Mouse (Mus musculus) layer of hippocampus, adult 9-11 months (tissue): ENCODE measurements around the gene Bhlha15.
A peak's percentile ranks its signal among the peaks of the same experiment; 100 is the strongest.

ENCODE experiments used
- DNase-seq: peaks from one replicate; pipeline ENCODE4 v3.0.0; 2022

Bhlha15 gene

GRCm38 (mm10) chr5:144234222-144234621, 44.1 kb downstream of the Bhlha15 start:
- DNase-seq = no peak

- peak; percentile 84 for DNase-seq
These were observed 44.6 kb downstream of the Bhlha15 start for GRCm38 (mm10) chr5:144234714-144235113.

GRCm38 (mm10) chr5:144238969-144239368, 48.9 kb downstream of the Bhlha15 start:
- no peak for DNase-seq
